Mouse (Mus musculus): ENCODE measurements around the gene Krt72.

The Krt72 gene

DNA sequence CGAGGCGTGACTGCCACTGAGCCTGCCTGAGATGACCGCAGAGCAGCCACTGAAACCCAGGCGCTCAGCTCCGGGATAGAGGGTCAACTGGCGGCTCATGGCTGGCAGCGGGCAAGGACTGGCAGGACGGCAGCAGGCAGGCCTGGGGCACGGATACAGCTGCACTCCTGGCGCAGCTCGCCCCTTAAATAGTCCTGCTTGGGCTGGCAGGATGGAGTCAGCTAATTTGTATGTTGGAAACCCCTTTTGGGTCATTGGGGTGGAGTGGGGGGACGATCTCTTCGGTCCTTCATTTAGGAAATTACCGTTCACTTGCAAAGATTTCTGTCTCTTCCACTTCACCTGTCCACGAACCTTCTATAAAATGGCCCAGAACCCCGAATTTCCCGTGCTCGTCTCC is at the start of gene Krt72:
Krt72 (minus strand) TSS at position 101 of the 400 bp plus-strand sequence.
- DNase-seq (ENCODE audit: low spot score in 2 of 2): no peak

DNA sequence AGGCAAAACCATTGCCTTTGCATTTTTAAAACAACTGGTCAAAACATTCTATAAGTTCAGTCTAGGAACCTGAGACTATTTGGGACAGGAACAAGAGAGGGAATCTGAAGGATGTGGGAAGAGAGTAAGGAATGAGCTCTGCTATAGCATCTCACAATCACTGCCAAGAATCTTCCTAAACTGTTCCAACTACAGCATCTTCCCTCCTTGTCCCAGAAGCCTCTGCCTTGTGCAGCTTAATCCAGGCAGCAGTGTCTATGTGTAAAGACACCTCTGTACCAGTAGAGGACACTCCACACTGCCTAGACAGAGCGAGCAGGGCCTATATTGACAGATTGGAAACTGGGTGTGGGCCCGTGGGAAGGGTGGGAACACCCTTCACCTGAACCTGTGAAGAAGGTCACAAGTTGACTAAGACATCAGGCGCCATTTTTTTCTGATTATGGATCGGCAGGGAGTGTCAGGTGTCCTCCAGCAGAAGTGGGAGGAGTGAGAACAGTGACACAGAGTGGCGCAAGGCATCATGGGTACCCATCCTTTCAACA is 48.6 kb upstream of the Krt72 start:
- DNase-seq (ENCODE audit: low spot score in 2 of 2): no peak

- DNase-seq (ENCODE audit: low spot score in 2 of 2): no peak
These were observed 46.9 kb upstream of the Krt72 start for GRCm38 (mm10) chr15:101833131-101833530.

DNA sequence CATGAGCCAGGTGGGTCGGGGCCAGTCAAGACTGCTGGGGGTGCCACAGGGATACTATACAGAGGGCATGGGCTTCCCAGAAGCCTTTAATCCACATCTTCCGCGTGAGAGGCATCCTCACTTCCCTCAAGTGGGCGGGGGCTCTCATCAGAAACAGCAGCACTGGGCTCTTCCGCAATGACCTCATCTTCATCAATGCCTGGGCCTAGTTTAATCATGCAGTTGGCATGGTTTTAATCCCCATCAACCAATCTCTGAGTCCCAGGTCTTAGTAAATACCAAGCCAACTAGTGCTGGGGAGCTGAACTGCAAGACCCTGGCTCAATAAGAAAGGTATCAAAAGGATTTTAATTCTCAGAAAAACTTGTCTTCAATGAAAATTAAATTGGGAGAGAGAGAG is 43.2 kb upstream of the Krt72 start:
- DNase-seq (ENCODE audit: low spot score in 2 of 2): no peak

DNA sequence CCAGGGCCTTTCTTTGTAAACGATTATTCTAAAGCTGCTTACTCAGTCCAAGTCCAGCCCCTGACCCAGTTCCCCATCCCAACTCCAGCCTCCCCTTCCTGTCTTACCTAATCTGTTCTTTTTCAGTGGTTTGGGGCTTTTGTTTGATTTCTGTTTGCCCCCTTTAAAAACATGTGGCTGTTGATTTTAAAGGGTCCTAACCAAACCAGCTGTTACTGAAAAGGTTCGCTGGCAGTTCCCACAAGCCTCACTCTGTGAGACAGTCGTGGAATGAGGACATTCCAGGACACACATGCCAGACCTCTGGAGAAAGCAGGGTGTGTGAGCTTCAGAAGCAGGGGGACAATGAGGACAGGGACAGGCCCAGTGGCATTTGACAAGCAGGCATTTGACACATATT is 35.5 kb upstream of the Krt72 start:
- no peak for DNase-seq (ENCODE audit: low spot score in 2 of 2)

DNA sequence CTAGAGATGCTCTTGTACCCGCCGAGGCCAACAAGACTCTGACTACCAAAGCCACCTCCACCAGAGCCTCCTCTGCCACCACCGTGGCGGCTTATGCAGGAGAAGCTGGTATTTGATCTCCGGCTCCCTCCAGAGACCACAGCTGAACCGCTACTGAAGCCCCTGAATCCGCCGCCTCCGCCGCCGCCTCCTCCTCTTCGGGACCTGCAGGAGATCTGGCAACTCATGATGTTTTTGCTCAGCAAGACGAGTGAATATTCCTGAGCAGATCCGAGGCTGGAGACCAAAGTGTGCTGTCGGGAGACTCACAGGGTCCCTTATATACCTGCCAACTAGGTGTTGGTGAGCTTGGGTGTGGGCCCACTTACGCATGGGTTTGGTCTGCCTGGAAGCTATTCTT is 31.6 kb upstream of the Krt72 start, which contains the start of gene Krt2:
Krt2 (minus strand) TSS at position 295 of the 400 bp plus-strand sequence.
- DNase-seq (ENCODE audit: low spot score in 2 of 2): no peak

DNA sequence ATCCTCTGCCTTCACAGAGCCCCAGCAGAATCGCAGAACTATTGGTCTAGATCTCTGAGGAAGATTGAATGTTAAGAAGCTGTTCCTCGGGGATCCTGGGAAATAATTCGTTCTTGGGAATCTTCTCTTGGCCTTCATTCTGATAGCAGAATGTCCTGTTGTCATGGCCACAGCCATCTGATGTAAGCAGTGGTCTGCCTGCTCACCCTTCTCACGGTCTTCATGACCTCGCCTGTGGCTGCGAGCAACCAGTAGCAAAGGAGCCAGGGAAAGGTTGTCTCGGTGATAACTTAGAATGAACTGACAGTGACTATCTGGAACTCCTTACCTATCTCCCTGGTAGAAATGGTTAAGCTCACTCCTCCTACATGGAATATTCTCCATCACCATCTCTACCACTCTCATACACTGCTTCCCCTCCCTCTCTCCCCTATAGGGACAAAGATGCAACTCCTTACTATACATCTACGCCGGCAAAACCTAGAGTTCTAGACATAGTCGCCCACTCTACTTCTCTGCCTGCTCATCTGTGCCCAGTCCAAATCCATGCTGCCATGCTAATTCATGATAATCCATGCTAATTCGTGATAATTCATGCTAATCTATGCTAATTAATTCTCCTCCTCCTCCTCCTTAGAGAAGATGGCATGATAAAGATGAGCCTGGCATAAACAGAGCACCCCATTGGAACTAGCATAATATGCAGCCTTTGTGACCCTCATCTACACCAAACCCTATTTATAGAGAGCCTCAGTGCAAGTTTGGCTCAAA is 17.0 kb upstream of the Krt72 start:
- DNase-seq (ENCODE audit: low spot score in 2 of 2): no peak

DNA sequence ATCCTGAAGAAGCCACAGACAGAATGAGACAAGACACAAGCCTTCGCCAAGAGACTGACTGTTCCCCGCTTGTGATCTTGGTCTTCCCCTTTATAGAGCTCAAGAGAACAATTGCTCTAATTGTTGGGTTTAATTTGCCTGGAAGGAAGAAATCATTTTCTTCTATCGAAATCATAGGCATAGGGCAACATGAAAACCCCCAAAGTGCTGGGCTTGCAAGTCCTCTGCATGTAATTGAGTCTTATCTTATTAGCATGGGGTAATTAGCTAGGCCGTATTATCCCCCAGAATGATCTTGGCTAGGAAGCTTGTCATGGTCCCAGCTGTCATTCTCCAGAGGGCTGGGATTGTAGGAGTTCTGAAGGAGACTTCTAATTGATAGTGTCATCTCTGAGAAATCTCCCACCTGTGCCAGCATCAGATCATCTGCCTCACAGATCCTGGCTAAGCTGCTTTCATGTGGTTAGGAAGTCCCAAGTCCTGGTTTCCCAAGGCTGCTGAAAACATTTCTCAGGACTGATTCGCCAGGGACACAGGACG is 16.1 kb upstream of the Krt72 start, which contains the start of gene Krt73:
Krt73 (minus strand) TSS at position 51 of the 540 bp plus-strand sequence.
- DNase-seq (ENCODE audit: low spot score in 2 of 2): no peak

- no peak for DNase-seq (ENCODE audit: low spot score in 2 of 2)
These were observed 4.6 kb upstream of the Krt72 start for GRCm38 (mm10) chr15:101790867-101791266.

DNA sequence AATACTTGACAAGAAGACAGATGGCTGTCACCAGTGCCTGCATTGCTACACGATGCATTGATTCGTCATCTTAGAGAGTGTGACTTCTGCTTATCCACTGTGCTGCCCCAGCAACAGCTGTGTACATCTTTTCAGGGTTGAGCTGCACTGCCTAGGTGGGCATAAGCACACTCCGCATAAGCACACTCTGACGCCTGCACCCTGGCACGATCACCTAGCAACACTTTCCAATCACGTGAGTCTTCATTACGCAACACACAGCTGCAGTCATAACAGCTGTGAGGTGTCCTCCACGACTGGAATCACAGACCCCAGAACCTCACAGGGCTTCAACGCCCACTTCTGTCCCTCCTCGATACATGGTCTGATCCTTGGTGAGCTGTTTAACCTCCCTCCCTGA is 12.8 kb downstream of the Krt72 start:
- DNase-seq (ENCODE audit: low spot score in 2 of 2): no peak

DNA sequence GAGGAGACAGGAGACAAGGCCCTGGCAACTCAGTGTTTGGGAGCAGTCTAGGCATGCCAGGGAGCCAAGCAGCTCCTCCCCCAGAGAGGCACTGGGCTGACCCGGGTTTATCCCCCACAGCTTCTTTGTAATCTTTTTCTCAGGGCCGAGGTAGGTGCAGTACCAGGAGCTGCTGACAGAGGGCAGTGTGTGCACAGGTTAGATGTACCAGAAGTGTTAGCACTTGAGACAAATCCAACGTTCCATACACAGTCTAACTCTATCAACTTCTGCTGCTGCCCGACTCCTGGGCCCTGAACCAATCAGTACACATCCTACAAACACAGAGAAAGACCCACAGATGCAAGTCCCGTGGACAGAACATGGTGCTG is 13.6 kb downstream of the Krt72 start:
- peak; percentile 8 to 36 for DNase-seq (ENCODE audit: low spot score in 2 of 2)

DNA sequence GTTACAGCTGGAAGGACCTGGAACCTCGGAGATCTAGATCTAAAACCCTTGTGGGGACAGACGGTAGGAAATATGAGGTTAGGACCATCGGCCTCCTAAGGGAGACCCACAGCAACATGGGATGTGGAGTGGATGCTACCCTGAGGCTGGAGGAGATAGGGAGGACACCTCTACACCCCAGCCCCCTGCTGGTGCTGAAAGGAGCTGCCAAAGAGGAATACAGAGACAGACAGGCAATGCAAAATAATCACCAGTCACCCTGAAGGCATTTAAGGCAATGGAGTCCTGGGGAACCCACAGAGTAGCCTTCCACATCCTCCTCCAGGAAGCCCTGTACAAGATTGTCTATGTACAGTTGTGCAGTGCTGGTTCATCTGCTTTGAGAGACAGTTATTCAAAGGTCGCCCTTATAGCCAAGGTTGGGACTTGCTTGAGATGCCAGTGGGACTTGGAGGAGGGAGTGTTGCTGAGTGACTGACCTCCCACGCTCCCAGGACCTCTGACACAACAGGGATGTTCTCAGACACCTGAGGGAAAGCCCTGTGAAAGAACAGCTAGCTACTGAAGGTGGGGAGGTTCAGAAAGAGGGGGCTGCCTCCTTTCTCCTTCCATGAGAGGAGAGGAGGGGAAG is 14.1 kb downstream of the Krt72 start:
- no peak for DNase-seq (ENCODE audit: low spot score in 2 of 2)

DNA sequence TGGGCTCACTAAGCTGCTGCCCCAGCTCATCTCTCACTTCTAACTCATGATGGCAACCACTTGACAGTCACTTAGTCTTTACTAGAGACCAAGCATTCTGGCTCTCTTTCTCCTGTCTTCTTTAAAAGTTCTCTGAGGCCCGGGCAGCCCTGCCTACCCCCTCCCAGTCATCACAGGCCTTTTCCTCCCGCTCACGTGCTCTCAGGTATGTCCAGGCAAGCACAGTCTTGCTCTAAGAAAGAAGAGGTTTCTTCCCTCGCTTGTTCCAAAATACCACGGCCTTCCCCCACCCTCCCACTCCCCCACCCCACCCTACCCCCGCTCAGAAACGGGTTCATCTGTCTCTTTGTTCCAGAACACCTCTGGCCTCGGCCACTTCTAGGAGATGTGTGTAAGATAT is 16.0 kb downstream of the Krt72 start:
- DNase-seq (ENCODE audit: low spot score in 2 of 2): no peak

DNA sequence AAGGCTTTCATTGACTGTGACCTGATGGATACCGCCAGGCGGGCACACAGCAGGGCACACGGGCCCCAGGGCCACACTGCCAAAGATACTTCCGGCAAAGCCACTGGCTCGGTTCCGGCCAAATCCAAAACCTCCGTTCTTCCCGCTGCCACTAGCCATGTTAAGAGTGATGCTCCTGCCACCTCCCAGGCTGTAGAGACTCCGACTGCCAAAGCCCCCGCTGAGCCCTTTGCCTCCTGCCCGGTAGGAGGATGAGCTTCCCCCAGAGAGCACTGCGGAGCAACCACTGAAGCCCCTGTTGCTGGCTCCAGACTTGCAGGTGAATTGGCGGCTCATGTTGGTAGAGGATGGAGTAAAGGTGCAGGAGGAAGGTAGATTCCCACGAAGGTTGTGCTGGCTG is 43.5 kb downstream of the Krt72 start, which contains the start of gene Krt71:
Krt71 (minus strand) TSS at position 399 of the 400 bp plus-strand sequence.
- no peak for DNase-seq (ENCODE audit: low spot score in 2 of 2)

DNA sequence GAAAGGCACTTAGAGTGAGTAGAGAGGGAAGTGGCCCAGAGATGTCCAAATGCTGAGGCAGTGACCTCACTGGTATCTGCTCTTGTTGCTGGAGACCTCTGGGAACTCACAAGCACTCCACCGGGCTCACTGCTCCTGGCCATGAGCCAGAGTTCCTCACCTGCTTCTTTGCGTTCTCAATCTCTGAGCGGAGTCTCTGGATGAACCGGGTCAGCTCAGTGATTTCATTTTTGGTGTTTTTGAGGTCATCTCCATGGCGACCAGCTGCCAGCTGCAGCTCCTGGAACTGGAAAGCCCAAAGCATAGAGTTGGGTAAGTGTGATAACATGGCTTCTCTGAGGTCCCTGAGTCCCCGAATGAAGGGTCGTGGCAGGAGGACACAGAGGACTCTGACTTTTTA is 48.5 kb downstream of the Krt72 start:
- no peak for DNase-seq (ENCODE audit: low spot score in 2 of 2)

GRCm38 (mm10) chr15:101730653-101731052 is 55.6 kb downstream of the Krt72 start:
- DNase-seq (ENCODE audit: low spot score in 2 of 2): no peak

Measured in spleen, postnatal 36 days (tissue).